Mouse (Mus musculus) heart, adult 11 months (tissue): ENCODE results near the gene Asic5.

Experiments used
- DNase-seq: peaks from one replicate; pipeline ENCODE4 v3.0.0; 2022

Gene Asic5

GRCm38 (mm10) chr3:82014148-82014703, 32.1 kb downstream of the Asic5 start:
- DNase-seq, result no peak

GRCm38 (mm10) chr3:82022421-82022920, 40.4 kb downstream of the Asic5 start:
- no peak for DNase-seq

- no peak for DNase-seq
Measured at GRCm38 (mm10) chr3:82023065-82023464, 41.0 kb downstream of the Asic5 start.

GRCm38 (mm10) chr3:82027286-82027685, 45.2 kb downstream of the Asic5 start:
- no peak for DNase-seq

- DNase-seq, result no peak
Measured at GRCm38 (mm10) chr3:82029229-82029628, 47.1 kb downstream of the Asic5 start.

GRCm38 (mm10) chr3:82030008-82030748, 48.1 kb downstream of the Asic5 start:
- DNase-seq, result no peak

GRCm38 (mm10) chr3:82036262-82037044, 54.4 kb downstream of the Asic5 start:
- no peak for DNase-seq

- DNase-seq, result no peak
Measured at GRCm38 (mm10) chr3:82043676-82044075, 61.6 kb downstream of the Asic5 start.

GRCm38 (mm10) chr3:82044902-82045301, 62.8 kb downstream of the Asic5 start:
- no peak for DNase-seq

GRCm38 (mm10) chr3:82046087-82046486, 64.0 kb downstream of the Asic5 start:
- DNase-seq, result no peak

- no peak for DNase-seq
Measured at GRCm38 (mm10) chr3:82047100-82047753, 65.1 kb downstream of the Asic5 start.

GRCm38 (mm10) chr3:82048078-82048477, 66.0 kb downstream of the Asic5 start:
- no peak for DNase-seq

- no peak for DNase-seq
Measured at GRCm38 (mm10) chr3:82048681-82049080, 66.6 kb downstream of the Asic5 start.

- no peak for DNase-seq
Measured at GRCm38 (mm10) chr3:82051468-82051867, 69.4 kb downstream of the Asic5 start.

- no peak for DNase-seq
Measured at GRCm38 (mm10) chr3:82052029-82052428, 69.9 kb downstream of the Asic5 start.

- no peak for DNase-seq
Measured at GRCm38 (mm10) chr3:82054283-82054974, 72.3 kb downstream of the Asic5 start.

GRCm38 (mm10) chr3:82057201-82057600, 75.1 kb downstream of the Asic5 start:
- no peak for DNase-seq

GRCm38 (mm10) chr3:82061402-82062180, 79.5 kb downstream of the Asic5 start:
- no peak for DNase-seq

- no peak for DNase-seq
Measured at GRCm38 (mm10) chr3:82067830-82068229, 85.7 kb downstream of the Asic5 start.
